Mouse (Mus musculus): ENCODE measurements around the gene Mfsd6.

Gene Mfsd6

DNA sequence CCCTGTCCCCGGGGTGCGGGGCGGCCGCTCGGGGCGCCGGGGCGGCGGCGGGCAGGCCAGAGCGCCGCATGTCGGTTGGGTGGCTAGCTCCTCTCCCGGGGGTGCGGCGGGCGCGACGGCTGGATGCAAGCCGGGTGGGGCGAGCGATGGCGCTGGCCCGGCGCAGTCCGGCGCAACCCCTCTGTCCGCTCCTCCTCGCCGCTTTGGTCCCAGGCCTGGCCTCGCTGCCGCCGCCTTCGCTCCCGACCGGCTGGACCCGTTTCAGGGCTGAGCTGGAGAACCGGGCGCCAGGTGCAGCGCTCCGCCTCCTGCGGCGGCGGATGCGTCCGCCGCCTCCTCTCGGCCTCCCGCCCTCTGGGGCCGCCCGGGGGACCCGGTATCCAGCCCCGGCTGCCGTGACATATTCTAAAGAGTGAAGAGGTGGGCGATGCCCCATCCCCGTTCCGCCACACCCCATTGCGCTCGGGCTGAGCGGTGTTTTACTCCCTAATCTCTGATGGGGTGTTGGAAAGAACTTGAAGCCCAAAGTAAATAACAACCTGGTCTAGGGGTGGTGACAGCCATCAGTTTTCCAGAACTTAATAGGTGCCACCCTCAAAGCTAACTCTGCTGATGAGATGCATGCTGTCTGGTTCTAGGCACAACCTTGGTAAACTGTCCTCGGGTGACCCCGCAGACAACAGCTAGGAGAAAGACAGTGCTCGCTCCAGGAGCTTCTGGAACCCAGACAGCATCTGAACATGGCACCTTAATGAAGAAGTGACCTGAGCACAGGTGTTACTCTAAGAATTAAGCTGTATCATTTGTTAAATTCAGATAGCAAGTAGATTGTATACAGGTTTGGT is at the start of gene Mfsd6:
Mfsd6 (minus strand) TSS at position 407 of the 845 bp plus-strand sequence.
- peak; percentile 70 for DNase-seq

DNA sequence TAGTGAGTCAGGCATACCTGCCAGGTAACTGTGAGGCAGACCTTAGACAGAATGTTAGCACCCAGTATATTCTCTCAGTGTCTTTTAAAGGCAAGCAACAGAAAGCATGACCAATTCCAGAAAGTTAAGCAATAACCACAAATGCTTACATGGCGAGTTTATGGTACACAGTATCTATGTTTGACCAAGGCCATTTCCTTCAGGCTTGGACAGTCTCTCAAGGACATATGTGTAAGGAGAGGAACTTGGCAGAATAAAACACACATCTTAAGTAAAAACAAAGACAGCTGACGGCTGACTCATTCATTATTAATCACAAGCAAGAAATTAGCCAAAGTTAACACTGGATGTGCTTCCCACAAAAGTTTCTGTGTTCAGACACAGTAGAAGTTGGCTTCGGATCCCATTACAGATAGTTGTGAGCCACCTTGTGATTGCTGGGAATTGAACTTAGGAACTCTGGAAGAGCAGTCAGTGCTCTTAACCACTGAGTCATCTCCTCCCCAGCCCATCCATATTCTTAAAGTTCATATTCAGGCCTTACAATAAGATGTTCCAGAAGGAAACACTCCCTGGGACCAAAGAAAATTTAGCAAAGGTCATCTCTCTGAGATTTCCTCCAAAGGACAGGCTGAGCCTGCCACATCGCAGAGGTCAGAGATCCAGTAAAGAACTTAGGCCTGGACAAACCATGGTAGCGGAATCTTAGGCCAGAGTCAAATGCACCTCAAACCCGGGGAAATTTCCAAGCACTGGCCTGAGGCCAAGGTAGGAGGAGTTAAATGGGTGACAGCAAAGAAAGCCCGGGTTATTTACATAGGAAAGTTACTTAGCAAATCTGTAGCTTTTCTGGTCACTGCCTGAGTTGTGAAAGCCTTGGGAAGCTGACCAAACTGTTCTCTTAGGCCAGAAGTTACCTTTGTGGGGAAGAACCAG is 38.2 kb upstream of the Mfsd6 start:
- DNase-seq: peak; percentile 47

DNA sequence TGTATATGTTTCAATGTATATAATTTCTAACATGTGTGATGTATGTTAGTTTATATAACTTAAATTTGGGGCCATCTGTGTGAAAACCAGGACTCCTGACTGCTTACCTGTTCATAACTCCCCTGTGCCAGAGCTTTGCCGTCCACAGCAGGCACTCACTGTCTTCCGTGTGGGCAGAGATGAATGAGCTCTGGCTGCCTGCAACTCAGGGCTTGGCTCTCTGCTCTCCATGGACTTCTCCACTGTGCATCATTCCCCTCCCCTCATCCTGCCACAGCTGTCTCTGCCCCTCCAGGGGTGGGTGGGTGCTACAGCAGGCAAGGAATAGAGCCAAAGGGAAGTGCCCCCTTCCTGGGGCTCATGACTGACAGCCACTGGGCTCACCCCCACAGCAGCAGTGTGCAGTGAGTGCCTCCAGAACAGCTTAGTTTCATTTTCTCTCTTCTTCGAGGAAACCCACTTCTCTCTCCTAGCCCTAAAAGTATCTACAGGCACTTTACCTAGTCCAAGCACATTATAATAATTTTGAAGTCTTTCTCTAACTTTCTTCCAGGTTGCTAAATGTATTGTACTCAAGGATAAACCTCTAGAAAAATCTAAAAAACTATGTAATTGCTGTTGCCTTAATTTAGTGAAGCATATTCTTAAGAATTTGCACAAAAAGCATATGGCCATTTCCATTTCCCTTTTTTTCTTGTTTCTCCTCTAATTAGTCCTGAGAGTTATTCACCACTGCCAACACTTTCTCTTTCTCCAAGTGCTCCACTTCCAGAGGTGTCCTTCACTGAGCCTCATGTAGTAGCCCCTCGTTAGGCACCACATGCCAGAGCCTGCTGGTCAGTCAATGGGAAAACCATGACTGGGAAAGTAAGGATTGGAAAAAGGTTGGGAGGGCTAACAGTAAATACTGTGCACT is 36.9 kb upstream of the Mfsd6 start:
- DNase-seq: no peak

DNA sequence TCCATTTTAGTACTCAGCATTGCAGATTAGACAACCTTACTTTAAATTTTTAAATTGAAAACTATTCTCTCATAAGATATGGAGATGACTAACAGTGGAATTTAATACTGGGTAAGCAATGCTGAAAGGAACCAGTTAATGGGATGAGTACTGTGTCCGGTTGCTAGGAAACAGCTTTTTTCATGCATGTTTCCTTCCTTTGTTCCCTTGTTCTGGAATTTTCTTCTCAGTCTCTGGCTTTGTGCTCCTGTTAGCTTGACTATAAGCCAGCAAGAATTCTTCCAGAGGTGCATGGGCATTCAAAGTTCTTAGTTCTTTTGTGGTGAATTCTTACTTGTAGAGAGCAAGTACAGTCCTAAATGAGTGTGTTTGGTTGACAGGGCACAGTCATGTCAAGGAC is 30.9 kb upstream of the Mfsd6 start:
- no peak for DNase-seq

DNA sequence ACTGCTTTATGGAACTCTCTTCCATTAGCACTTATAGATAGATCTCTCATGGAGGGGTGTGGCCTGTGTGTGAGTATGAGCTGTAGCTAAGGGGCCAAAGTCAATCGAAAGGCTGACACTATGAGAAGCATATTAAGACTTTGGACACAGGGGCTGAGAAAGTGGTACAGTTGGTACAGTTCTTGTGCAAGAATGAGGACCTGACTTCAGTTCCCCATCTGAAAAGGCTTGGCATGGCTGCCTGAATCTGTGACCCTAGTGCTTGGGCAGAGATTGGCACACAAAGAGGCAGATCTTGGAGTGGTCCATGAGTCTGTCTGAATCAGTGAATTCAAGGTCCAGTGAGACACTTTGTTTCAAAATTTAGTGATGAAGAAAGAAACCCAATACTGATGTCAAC is 27.1 kb upstream of the Mfsd6 start:
- DNase-seq: no peak

DNA sequence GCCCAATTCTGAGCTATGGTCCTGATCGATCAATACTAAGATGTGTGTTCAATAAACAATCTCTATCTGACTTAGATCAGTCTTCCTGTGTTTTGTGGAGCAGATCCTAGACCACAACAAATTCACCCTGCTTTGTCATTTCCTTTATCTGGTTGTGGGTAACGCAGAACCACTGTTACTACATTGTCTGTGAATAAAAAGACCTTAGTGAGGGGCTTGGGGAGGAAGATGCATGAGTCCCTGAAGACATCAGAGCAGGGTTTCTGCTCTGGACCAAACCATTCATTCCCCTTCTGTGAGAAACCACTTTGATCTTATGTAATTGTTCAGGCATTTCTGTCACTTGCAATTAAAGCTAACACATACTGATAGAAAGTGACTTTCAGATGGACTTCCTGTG is 26.6 kb upstream of the Mfsd6 start:
- no peak for DNase-seq

DNA sequence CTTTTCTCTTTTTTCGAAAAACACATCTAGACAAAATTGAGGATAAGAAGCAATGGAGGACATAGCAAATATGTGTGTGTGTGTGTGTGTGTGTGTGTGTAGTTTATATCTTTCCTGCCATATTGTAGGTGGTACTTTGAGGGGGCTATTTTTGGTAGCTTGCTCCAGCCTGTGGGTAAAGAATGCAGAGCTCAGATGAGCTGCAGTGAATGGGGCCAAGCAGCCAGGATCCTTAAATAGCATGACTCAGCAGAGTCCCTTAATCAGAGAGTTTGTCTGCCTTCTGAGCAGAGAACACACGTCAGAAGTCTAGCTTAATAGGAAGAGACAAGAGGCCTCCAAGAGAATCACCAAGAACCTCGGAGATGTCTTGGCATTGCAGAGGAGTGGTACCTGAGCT is 25.4 kb upstream of the Mfsd6 start:
- DNase-seq: no peak

DNA sequence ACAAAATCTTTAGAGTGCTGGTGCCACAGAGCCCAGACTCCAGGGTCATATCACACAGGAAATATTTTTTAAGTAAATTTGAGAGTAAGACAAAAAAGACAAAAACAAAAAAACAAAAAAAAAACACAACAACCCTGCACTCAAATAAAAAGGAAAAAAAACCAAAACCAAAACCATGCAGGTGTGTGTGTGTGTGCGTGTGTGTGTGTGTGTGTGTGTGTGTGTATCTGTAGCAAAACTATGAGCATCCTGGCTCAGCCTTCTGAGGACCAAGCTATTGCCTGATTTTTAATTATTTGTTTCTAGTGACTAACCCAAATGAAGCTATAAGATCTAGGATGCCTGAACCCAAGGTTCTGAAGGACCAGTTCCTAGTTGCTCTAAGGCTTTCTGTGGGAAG is 24.4 kb upstream of the Mfsd6 start:
- no peak for DNase-seq

DNA sequence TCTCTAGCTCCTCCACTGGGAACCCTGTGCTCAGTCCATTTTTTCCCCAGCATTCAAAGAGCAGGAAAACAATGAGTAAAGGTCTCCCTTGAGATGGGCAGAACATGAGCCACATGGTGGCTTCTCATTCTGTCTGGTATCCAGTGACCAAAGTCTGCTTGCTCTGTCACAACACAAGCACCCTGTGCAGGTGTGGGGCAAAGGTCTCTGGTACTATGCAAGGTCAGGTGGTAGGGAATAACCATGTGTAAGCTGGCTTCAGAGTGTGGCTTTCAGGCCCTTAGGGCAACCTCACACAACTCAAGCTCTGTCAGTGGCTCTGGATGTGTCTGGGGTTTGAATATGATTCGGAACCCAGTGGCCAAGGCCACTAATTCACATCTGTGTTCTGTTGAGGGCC is 22.7 kb upstream of the Mfsd6 start:
- DNase-seq: no peak

DNA sequence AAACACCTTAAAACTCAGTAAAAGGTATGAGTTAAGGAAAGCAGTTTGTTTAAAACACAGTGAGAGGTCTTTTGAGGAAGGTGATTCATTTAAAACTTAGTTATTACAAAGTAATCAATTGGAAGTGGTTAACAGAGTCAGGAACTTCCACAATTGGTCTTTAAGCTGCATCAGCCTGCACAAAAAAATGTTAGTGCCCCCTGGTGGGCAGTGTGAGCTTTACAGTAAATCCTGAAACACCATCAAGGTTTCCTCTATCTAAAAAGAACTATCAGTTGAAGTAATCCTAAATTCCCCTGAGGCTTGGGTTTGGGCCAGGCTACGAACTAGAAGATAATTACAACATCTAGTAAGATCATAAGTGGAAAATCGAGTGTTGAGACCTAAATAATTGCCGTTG is 21.0 kb upstream of the Mfsd6 start:
- DNase-seq: peak; percentile 62

DNA sequence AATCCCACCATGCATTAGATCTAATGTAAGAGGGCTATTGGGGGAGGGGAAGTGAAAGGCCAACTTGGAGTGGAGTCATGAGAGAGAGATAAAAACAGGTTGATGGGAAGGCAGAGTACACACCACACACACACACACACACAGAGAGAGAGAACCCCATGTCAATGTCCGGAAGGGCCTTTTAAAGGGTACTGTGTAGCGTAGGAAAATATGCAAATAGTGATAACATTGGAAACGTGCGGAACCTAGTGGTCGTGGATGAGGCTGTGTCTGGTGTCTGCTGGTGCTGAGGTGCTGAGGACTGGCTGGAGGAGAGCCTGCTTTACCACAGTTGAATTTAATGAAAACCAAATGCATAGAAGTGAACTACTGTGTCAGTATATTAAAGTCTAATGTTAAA is 15.3 kb upstream of the Mfsd6 start:
- no peak for DNase-seq

DNA sequence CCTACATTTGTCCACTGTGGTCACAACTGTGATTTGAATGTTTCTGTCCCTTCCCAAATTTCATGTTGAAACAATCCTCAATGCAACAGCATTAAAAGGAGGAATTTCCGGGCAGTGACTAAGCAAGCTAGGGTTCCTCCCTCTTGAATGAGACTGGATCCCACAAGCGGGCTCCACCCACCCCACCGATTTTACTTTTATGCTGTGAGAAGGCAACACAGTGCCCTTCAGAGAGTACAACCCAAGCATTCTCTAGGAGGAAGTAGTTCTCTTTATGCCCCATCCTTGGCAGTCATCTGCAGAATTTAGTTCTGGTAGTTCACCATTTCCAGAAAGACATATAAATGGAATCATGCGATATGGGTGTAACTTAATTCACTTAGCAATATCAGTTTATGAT is 6.9 kb upstream of the Mfsd6 start:
- no peak for DNase-seq

DNA sequence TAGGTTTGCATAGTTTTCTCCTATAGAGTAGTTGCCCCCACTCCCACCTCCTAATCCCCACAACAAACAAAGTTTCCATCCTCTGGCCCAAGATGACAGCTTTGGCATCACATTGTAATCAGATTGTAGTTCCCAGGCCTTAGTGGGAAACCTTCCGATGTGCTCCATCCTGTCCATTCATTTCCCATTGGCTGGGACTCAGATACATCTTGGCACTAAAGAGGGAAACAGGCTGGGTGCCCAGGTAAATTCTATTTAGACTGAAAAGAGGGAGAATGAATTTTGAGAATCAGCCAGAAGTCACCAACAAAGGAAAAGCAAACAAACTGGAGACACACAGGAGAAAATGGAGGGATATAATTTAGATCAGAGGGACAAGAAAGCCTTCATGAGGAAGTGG is 3.0 kb upstream of the Mfsd6 start:
- no peak for DNase-seq

DNA sequence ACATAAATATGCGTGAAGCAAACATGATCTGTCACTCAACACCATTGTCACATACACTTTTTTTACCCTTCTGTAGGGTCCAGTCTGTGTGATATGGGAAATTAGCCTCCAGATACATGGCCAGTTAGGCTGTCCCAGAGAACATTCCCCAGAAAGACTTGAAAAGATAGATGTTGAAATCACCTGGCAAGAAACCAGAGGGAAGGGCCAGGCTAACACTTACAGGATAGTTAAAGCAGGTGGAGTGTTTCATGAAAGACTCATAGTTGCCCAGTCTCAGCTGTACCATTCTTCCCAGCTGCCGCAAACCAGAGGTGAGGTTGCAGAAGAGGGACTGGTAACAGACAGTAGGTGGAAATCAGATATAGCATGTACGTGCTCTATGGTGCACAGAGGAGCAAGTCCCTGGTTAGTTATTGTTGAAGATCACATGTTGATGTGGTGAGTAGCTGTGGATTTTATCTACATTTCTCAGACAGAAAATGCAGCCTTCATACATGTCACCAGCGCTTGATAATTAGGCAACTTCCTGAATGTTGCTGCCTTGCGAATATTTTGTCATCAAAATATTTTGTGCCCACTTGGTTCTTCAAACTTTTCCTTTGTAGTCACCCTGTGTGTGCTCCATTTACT is 1.7 kb upstream of the Mfsd6 start:
- no peak for DNase-seq

DNA sequence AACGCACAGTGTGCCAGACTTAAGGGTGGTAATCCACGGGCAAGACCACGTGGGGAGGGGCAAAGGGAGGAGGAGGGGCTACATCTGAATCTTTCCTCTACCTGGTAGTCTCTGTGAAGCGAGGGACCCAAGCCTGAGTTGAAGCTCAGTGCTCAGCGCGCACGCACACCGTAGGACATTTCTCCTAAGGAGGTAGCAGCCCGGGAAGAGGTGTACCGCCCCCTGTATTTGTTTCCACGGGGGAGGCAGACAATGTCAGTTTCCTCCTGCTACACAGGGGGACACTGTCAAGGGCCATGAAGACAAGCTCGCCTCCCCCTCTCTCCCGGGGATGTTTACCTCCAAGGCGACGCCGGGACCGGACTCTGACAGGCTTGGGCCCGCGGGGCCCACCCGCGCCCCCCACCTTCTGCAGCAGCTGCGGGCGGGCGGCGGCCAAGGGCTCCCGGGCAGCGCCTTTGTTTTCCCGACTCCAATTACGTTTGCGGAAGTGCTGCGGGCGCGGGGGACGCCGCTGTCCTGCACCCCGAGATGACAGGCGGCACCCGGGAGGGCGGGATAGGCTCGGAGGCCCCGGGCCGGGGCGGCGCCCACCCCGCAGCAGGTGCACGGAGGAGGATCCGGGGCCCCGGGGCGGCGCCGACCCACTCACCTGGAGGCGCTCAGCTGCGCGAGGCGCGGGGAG is 749 bp downstream of the Mfsd6 start:
- DNase-seq: peak; percentile 56

DNA sequence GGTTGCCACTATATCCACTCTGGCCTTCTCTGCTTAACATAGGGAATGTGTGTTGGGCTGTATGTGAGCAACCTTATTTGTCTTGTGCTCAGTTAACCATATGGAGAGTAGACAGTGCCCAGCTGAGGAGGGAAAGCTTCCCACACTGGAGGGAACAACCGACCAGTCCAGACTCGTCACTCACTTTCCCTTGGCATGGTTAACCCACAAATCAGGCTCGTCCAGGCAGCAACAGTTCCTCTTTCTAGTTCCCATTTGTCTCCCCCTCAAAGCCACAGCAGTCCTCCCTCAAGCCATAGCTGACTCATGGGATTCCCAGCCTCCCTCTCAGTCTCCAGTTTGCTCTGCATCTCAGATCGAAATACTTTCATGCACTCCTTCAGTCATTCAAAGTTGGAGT is 4.7 kb downstream of the Mfsd6 start:
- DNase-seq: no peak

DNA sequence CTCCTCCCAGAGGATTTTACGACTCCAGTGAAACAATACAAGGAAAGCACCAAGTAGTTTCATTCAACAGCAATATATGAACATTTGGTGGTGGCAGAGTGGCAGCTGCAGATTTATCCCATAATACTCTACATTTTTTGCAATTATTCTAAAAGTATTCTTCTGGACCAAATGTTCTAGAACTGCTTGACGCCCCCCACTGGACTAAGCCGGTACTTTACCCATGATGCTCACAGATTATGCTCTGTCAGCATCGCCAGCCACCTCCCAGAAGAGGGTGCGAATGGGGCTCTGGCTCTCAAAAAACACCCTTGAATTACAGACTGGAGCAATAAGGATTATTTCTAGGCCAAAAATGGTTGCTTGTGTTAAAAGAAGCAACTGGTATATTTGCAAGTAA is 8.2 kb downstream of the Mfsd6 start:
- no peak for DNase-seq

DNA sequence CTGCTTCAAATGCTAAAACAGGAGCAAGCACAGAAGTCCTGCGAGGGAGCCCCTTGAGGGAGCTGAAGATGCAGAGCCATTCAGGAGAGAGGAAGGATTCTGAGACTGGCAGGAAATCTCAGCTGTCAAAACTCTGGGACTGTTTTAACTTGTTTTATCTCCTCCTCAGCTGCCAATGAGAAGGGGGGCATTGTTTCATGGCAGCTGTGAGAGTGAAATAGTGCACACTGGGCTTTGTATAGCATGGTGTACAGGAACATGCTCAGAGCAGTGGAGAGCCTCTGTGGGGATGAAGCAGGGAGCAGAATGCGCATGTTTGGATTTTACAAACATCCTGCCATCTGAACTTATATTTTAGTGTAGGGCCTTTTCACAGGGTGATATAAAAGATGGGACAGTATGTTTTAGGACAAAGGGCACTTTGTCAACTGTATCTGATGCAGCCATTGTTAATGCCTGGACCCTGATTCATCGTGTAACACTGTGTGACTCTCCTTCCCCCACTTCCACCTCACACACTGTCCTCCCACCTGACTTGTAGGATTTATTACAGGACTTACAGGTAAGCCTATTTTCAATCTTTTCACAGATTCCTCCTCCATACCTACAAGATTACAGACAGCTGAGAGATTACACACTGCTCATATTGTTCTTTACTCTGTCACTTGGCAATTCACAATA is 9.1 kb downstream of the Mfsd6 start:
- DNase-seq: no peak

DNA sequence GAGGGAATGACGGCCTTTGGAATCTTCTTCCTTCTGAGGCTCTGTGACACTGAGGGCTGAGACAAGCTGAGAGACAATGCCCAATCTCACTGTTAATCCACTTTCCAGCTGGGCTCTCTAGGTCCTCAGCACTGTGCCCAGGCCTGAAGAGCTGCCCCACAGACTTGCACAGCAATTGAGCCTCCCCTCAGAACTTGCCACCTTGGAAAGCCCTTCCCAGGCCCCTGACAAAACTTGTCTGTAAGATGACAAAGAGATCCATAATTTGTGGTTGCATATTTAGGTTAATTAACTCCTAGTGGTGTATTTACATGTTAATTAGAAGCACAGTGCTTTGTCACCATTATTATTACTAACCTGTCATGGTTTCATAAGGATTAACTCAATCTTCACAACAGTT is 12.8 kb downstream of the Mfsd6 start:
- DNase-seq: no peak

DNA sequence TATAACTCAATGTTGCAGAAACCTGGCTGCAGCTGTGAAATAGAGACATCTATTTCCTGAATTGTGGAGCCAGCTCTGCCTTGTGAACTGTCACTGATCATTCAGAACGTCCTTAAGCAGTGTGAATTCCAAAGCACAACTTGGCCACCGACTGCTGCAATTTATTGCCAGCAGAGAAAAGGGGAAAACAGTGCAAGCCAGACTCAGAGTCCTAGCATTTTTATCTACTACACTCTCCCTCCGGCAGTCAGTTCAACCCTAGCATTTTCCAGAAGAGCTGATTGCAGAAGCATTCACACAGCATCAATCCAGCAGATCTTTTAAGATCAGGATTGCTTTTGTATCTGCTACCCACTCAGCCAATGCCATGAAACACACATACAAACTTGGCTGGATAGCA is 13.2 kb downstream of the Mfsd6 start:
- no peak for DNase-seq

DNA sequence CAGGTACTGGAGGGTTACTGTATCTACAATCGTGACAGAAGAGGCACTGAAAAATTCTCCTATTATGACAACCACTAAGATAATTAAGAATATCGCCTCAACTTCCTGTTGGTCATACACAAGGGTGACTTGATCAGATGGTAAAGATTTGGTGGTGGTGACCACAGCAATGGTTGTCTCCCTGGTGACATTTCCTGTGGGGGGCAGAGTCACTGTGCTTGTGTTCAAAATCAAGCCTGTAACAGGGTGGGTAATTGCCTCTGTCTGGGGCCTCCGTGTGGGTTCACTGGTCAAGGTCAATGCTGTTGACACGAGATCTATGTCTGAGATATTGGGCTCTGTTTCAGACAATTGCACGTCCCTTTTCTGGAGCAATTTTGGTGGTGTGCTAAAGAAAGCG is 18.5 kb downstream of the Mfsd6 start:
- no peak for DNase-seq
